Comparison of ENCODE assay signal across 8 mouse cellular contexts in genomic region chr15:81811599-81811996, GRCm38 (mm10). TPM values are rescaled to one million over a fixed set of nuclear protein-coding genes. Genes with fewer than 3 reads are reported as not detected.
A peak's percentile ranks its signal among the peaks of the same experiment; 100 is the strongest.
DNase-seq lines count a peak whose midpoint lies in the region; ATAC-seq and TF ChIP-seq lines count a peak whose summit lies in the region.

No protein-coding gene starts in this region.

- peaks cover 17% of the 10 kb centered on the region for H3K36me3 ChIP-seq in heart, postnatal 0 days (replicated peaks; ENCODE audit: control insufficient read depth, insufficient read depth, low read length)
- peaks cover 19% of the 10 kb centered on the region for H3K36me3 ChIP-seq in hindbrain, embryonic 13.5 days
- peaks cover 12% of the 10 kb centered on the region for H3K36me3 ChIP-seq in macrophage (ENCODE audit: inconsistent target)

- 1% methylated on average over 20 of the region's 26 CpGs for WGBS in heart, postnatal 0 days
- WGBS in hindbrain, embryonic 13.5 days, result under 1% methylated on average over 21 of the region's 26 CpGs
- 3% methylated on average over 15 of the region's 26 CpGs for WGBS in macrophage (ENCODE audit: missing documents)

- TF ChIP-seq EP300 in heart, postnatal 0 days (IDR thresholded peaks at IDR 0.05; ENCODE audit: low read depth), result no peak; the same call in 1 of the 2 replicates

- H3K4me1 ChIP-seq in heart, postnatal 0 days (ENCODE audit: control insufficient read depth, insufficient read depth), result peaks cover 29% of the 10 kb centered on the region
- peaks cover 42% of the 10 kb centered on the region for H3K4me1 ChIP-seq in hindbrain, embryonic 13.5 days (replicated peaks)

- peak; percentile 40 for DNase-seq in heart, postnatal 0 days (ENCODE audit: low spot score)
- no peak for DNase-seq in heart, postnatal 14 days
- no peak for DNase-seq in gastrocnemius, adult 8-10 months (ENCODE audit: low spot score in 2 of 2)
- DNase-seq in cerebellum, adult 11-12 months, result no peak
- no peak for DNase-seq in layer of hippocampus, postnatal 36 days

- TF ChIP-seq CTCF in heart, postnatal 0 days (IDR thresholded peaks at IDR 0.05; ENCODE audit: low read depth), result no peak

- H3K27me3 ChIP-seq in heart, postnatal 0 days (ENCODE audit: control insufficient read depth, insufficient read depth, low read length), result no peaks in the 10 kb centered on the region
- H3K27me3 ChIP-seq in hindbrain, embryonic 13.5 days, result no peaks in the 10 kb centered on the region

- H3K9ac ChIP-seq in heart, postnatal 0 days (replicated peaks; ENCODE audit: low read depth, low read length), result peak overlapping the region; percentile 82
- peak overlapping the region; percentile 91 for H3K9ac ChIP-seq in hindbrain, embryonic 13.5 days

- H3K79me2 ChIP-seq in macrophage (ENCODE audit: inconsistent target), result peaks cover 29% of the 10 kb centered on the region

- peak; percentile 10 for ATAC-seq in heart, postnatal 0 days (ENCODE audit: insufficient read depth, low read depth)
- peak; percentile 2 for ATAC-seq in activated CD4-positive, CD25-positive, alpha-beta regulatory T cell, adult 4 months
- peak; percentile 3; the same call in 1 of the 2 replicates for ATAC-seq in hindbrain, embryonic 13.5 days (ENCODE audit: low FRiP score)

- intact Hi-C loops in heart, postnatal 14 days (cut with DNase I), result loop anchor here (2.0 kb wide), 2 partner anchors 47 to 67 kb away; partner anchors contain the start of genes Rangap1, Tob2 and Zc3h7b

- H3K4me2 ChIP-seq in heart, postnatal 0 days (ENCODE audit: low read depth, low read length), result peak overlapping the region; percentile 88
- peak overlapping the region; percentile 82 for H3K4me2 ChIP-seq in hindbrain, embryonic 13.5 days

- H3K27ac ChIP-seq in heart, postnatal 0 days (ENCODE audit: low read depth), result peak overlapping the region; percentile 98
- H3K27ac ChIP-seq in hindbrain, embryonic 13.5 days, result peak overlapping the region; percentile 86
- H3K27ac ChIP-seq in macrophage, result peak overlapping the region; percentile 53

- H3K9me3 ChIP-seq in heart, postnatal 0 days (replicated peaks; ENCODE audit: control insufficient read depth, low read length), result no peaks in the 10 kb centered on the region
- no peaks in the 10 kb centered on the region for H3K9me3 ChIP-seq in hindbrain, embryonic 13.5 days

- H3K4me3 ChIP-seq in heart, postnatal 0 days (ENCODE audit: low read depth, low read length), result peak overlapping the region; percentile 82
- H3K4me3 ChIP-seq in hindbrain, embryonic 13.5 days, result peak overlapping the region; percentile 76
- H3K4me3 ChIP-seq in macrophage (ENCODE audit: inconsistent target), result peak overlapping the region; percentile 59

RNA-seq across cellular contexts. Expression of gene Tef, which starts 9.4 kb away (rescaled TPM):
- 41.5 and 58.7 TPM in 2 replicates for total RNA-seq in heart, postnatal 0 days (2014; rRNA removed; ENCODE audit: low replicate concordance)
- polyA plus RNA-seq in heart, postnatal 0 days (2015; fragmentation: Nextera tagmentation; extraction: Ambion mirVana), result 27.8 and 30.3 TPM in 2 replicates
- total RNA-seq in heart, postnatal 14 days (2021), result 10 to 100 TPM; 69.3 to 93.0 TPM
- 1 to 10 TPM; 5.2 to 7.3 TPM for polyA plus RNA-seq in activated CD4-positive, CD25-positive, alpha-beta regulatory T cell, adult 4 months (2017; shearing (Covaris generic))
- polyA plus RNA-seq in hindbrain, embryonic 13.5 days (2015; fragmentation: Nextera tagmentation; extraction: Ambion mirVana), result 22.3 and 22.4 TPM in 2 replicates
- 100 to 1,000 TPM in 17 of 26 experiments, 10 to 100 TPM in 9; 24.8 to 219 (median 121) TPM for total RNA-seq in macrophage (2018; cell fraction: chromatin; rRNA removed)
- 10 to 100 TPM; 15.0 to 50.3 (median 28.9) TPM for total RNA-seq in macrophage (2018; cell fraction: cytosol; rRNA removed)
- 100 to 1,000 TPM in 5 of 26 experiments, 10 to 100 TPM in 21; 19.1 to 142 (median 60.6) TPM for total RNA-seq in macrophage (2018; cell fraction: nucleus; rRNA removed)
- 18.9 to 44.0 TPM (median 23.6 TPM) in 3 replicates for polyA plus RNA-seq in macrophage (2018)
- 100 to 1,000 TPM; 191 to 229 (median 196) TPM for total RNA-seq in gastrocnemius, adult 8-10 months (2022)
- total RNA-seq in layer of hippocampus, postnatal 36 days (2021), result 100 to 1,000 TPM; 300 to 307 TPM

RNA-seq across cellular contexts. Expression of gene Tob2, which starts 47.0 kb away (rescaled TPM):
- 19.2 and 75.8 TPM in 2 replicates for total RNA-seq in heart, postnatal 0 days (2014; rRNA removed; ENCODE audit: low replicate concordance)
- 16.0 and 18.2 TPM in 2 replicates for polyA plus RNA-seq in heart, postnatal 0 days (2015; fragmentation: Nextera tagmentation; extraction: Ambion mirVana)
- 100 to 1,000 TPM; 119 to 131 TPM for total RNA-seq in heart, postnatal 14 days (2021)
- 10 to 100 TPM; 25.8 to 45.6 TPM for polyA plus RNA-seq in activated CD4-positive, CD25-positive, alpha-beta regulatory T cell, adult 4 months (2017; shearing (Covaris generic))
- 15.6 and 15.7 TPM in 2 replicates for polyA plus RNA-seq in hindbrain, embryonic 13.5 days (2015; fragmentation: Nextera tagmentation; extraction: Ambion mirVana)
- 10 to 100 TPM; 10.3 to 60.7 (median 36.8) TPM for total RNA-seq in macrophage (2018; cell fraction: chromatin; rRNA removed)
- total RNA-seq in macrophage (2018; cell fraction: cytosol; rRNA removed), result 10 to 100 TPM; 15.1 to 45.5 (median 25.7) TPM
- total RNA-seq in macrophage (2018; cell fraction: nucleus; rRNA removed), result 10 to 100 TPM; 23.9 to 68.7 (median 39.2) TPM
- polyA plus RNA-seq in macrophage (2018), result 14.3 to 21.9 TPM (median 18.5 TPM) in 3 replicates
- total RNA-seq in gastrocnemius, adult 8-10 months (2022), result 100 to 1,000 TPM; 111 to 127 (median 125) TPM
- 10 to 100 TPM; 30.5 to 36.4 TPM for total RNA-seq in layer of hippocampus, postnatal 36 days (2021)
